Mouse (Mus musculus) brown adipose tissue, adult 24 weeks (tissue): ENCODE measurements around the gene Osbp2. TPM values are rescaled to one million over a fixed set of nuclear protein-coding genes. Genes with fewer than 3 reads are reported as not detected.

Experiments used
- H3K27ac ChIP-seq: fragments of 200-500 bp; replicated peaks from 2 replicates; pipeline ENCODE4 v1.5.1; 2012; ENCODE audit warnings: low read depth, mild to moderate bottlenecking, low read length
- H3K4me1 ChIP-seq: fragments of 200-500 bp; 2 replicates; pipeline ENCODE4 v1.6.1; 2012; ENCODE audit warnings: low read length, mixed read lengths; ENCODE audit not compliant: control insufficient read depth, insufficient read depth, insufficient read length
- H3K4me3 ChIP-seq: fragments of 200-500 bp; 2 replicates; pipeline ENCODE4 v1.5.1; 2012; ENCODE audit warnings: low read depth, mild to moderate bottlenecking, low read length, moderate library complexity; ENCODE audit not compliant: insufficient read depth
- polyA plus RNA-seq: library from polyadenylated mRNA; stranded (reverse); fragments of >200 nt; gene quantifications from 2 replicates; pipeline ENCODE4 v1.2.4, GENCODE M21; 2012; ENCODE audit not compliant: missing spikeins, insufficient read depth, insufficient read length

Osbp2 gene
- polyA plus RNA-seq, 1 experiment = 3.4 TPM

DNA sequence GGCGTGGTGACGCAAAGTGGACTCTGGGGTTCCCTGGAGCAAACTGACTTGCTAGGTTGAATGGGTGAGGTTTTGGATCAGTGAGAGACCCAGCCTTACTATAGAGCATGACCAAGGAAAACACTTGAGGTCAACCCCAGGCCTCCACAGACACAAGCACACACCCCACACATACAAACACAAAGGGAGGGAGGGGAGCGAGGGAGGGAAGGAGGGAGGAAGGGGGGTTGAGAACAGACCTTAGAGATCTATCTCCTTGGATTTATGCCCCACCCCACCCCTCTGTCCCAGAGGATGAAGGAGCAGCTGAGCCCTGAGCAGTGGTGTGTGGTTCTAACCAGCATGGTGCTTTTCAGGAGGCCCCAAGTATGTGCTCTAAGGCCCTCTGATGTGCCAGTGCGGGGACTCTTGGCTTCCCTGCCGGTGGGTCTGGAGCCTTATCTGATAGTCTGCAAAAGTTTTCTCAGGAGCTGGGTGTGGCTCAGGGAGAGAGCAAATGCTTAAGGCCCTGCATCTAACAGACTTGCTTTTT is 12.9 kb downstream of the Osbp2 start:
- no peak overlapping the region for H3K27ac ChIP-seq
- H3K4me1 ChIP-seq = no peaks in the 10 kb centered on the region

DNA sequence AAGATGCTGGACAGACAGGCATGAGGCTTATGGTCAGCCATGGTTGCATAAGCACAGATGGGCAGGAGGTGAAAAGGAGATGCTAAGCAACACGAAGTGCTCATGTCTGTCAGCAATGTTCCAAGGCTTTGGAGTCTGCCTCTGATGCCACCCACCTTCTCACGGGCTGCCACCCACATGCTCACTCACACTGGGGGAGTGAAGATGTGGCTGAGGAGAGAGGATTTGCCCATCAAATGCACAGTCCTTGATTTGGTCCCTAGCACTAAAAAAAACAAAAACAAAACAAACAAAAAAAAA is 13.4 kb downstream of the Osbp2 start:
- Histone ChIP-seq H3K27ac (no peak overlapping the region), H3K4me1 (no peaks in the 10 kb centered on the region), H3K4me3 (no peak overlapping the region)

More for the DNA sequence above, 12.9 kb downstream of the Osbp2 start:
- H3K4me3 ChIP-seq = no peak overlapping the region

DNA sequence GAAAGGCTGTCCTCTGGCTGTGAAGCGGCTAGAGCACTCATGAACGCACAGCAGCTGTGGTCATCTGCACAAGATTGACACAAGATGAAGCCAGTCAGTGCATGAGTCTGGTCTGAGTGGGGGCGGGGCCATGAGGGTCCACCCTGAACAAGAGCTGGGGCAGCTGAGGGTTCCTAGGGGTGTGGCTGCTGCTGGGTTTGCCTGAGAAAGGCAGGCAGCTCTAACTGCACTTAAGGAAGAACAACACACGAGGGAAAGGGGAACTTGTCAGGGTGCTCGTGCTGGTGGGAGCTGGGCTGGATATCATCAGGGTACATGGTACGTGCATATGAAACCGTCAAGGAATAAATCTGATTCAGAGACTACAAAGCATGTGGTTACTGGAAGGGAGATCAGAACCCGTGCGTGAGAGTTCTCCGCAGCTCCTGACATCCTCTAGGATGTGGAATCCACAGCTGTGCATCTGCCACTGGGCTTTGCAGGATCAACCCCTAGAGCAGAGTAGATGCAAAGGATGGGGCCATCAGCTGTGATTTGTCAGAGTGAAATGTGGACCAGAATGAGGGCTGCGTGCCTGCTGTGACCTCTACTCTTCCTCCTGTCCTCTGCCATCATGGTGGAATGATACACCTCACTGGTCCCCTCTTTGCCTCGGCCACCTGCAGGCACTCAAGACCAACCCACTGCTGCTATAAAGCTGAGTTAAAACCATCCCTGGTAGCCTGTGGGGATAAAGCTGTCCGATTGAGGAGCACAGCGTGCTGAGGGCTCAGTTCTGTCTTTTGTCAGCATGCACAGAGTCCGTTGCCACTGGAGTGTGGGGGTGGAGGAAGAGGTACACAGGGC is 14.0 kb downstream of the Osbp2 start:
- Histone ChIP-seq H3K4me1 (no peaks in the 10 kb centered on the region), H3K4me3 (no peak overlapping the region)

DNA sequence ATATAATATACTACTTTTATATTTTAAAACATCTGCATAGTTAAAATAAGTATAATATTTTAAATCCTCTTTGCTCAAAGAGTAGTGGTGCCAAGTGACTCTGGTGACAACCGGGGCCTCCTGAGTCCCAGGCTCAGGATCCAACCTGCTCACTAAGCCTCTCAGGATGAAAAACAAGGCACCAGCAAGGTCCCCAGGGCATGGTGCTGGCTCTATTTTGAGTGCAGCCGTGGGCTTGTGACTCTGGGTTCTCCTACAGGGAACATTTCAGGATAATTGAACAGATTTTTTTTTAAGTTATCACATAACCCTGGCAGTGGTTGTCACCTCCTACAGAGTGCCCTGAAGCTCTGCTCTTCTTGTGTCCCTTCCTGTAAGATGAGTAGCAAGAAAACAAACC is 17.4 kb downstream of the Osbp2 start:
- Histone ChIP-seq H3K4me1 (no peaks in the 10 kb centered on the region), H3K27ac (no peak overlapping the region), H3K4me3 (no peak overlapping the region)

More for the DNA sequence above, 14.0 kb downstream of the Osbp2 start:
- H3K27ac ChIP-seq = no peak overlapping the region

DNA sequence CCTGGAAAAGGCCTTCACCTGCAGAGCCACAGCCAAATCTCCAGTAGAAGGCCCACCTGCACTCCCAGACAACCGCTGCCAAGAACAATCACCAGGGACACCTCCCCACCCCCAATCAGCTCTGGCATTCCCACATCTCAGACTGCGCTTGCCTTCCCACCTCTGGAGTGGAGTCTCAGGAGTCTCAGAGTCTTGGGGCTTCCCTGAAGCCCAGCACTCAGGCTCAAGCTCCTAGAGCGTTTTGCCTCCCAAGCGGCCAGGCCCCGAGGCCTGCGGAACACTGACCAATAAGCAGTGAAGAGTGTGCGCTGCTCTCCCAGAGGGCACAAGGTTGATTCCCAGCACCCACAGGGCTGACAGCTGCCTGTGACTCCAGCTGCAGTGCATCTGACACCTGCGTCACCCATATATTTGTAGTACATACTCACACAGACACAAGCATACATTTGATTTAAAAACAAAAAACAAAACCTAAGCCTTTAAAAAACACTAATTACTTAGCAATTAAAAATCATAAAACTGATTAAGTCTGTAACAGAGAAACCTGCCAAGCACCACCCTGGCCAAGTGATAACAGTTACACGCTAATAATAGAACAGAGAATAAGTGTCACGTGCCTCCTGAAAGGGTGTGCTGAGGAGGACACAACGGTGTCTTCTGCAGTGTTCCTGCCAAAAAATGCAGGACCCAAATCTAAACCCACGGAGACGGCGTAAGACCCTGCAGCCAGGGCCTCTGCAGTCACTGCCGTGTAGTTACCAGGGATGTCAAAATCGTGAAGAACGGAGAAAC is 19.6 kb downstream of the Osbp2 start:
- Histone ChIP-seq H3K4me1 (no peaks in the 10 kb centered on the region), H3K27ac (no peak overlapping the region), H3K4me3 (no peak overlapping the region)

DNA sequence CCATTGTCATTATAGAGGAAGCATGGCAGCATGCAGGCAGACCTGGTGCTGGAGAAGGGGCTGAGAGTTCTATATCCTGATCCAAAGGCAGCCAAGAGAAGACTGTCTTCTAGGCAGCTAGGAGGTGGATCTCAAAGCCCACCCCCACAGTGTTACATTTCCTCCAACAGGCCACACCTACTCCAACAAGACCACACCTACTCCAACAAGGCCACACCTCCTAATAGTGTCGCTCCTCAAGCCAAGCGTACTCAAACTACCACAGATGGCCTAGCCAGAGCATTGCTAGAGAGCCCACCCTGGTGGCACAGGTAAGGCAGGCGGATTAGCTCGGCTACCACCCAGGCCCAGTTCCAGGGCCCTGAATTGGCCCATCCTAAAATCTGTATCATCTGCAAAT is 28.4 kb downstream of the Osbp2 start:
- Histone ChIP-seq H3K4me3 (no peak overlapping the region), H3K4me1 (no peaks in the 10 kb centered on the region), H3K27ac (no peak overlapping the region)

DNA sequence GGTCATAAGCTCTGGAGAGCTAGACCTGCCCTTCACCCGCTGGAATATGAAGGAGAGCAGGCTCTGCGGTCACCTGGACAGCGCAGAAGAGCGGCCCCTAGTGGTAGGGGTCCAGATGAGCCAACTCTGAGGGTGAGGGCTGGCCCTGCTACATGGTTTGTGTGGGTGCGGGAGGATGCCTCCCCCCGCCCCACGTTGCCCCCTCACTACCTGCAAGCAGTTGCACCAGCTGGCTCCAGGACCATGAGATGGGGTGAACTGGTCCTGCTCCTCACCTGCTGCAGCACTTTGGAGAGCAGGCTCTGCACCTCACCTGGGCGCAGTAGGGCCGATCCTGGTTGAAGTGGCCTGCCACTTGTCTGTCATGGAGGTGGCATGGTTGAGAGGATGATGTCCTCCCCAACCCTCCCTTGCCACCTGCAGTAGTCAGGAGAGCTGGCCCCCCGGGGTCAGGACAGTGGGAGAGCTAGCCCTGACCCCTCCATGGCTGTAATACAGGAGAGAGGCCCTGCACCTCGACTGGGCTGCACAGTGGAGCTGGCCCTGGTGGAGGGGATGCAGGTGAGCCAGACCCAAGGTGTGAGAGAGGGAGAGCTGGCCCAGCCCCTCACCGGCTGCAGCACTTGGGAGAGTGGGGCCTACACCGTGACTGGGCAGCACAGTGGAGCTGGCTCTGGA is 29.1 kb downstream of the Osbp2 start:
- H3K27ac ChIP-seq = no peak overlapping the region
- no peak overlapping the region for H3K4me3 ChIP-seq
- H3K4me1 ChIP-seq = no peaks in the 10 kb centered on the region

DNA sequence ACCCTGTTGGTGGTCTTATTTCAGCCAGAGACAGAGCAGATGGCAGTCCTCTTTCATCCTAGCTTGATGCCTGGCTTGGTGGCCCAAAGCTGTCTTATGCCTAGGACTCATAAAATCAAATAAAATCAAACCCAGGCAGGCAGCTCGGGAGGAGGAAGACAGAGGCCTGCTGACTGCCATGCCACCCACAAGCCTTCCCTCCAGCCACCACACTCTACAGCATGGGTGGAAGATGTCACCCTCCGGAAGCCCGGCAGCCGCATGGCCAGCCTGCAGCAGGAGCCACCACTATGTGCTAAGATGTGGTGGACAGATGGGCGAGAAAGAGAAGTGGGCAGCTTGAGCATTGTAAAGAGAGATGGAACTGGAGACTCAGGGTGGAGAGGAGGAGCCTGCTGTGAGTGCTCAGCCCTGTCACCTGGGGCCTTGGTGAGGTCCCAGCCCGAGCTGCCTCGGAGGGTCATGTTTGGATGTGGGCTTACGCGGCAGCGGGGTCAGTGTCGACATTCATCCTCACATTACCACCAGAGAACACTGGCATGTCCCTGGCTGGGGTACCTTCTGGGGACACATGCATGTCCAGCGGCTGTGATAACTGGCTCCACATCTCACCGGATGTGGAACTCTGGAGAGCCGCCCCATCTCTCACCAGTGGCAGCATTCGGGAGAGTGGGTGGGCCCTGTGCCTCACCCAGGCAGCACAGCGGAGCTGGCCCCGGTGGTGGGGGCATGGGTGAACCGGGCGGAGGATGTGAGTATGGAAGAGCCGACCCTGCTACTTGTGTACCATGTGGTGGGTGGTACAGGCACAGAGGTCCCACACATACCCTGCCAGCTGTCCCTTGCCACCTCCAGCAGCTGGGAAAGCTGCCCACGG is 29.9 kb downstream of the Osbp2 start:
- no peak overlapping the region for H3K27ac ChIP-seq
- H3K4me1 ChIP-seq = no peaks in the 10 kb centered on the region
- no peak overlapping the region for H3K4me3 ChIP-seq

DNA sequence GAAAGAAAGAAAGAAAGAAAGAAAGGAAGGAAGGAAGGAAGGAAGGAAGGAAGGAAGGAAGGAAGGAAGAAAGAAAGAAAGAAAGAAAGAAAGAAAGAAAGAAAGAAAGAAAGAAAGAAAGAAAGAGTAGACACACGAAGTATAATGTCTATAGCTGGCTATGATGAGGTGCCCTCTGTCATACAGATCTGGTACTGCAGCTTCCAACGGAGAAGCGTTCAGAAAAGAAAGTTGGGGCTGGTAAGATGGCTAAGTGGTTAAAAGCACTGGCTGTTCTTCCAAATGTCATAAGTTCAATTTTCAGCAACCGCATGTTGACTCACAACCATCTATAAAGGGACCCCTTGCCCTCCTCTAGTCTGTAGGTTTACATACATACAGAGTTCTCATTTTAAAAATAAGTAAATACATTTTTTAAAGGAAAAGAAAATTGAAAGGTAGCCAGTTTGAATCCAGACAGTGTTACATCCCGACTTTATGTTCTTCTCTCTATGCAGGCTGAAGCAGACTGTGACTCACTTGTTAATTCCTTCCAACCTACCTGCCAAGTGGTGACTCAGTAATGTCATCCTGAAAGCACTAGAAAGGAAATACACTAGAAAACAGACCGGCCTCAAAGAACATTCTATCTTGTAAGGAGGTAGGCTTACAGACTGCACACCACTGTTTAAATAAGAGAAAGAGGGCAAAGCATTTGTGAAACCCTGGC is 31.4 kb downstream of the Osbp2 start:
- Histone ChIP-seq H3K4me1 (no peaks in the 10 kb centered on the region), H3K27ac (no peak overlapping the region), H3K4me3 (no peak overlapping the region)

DNA sequence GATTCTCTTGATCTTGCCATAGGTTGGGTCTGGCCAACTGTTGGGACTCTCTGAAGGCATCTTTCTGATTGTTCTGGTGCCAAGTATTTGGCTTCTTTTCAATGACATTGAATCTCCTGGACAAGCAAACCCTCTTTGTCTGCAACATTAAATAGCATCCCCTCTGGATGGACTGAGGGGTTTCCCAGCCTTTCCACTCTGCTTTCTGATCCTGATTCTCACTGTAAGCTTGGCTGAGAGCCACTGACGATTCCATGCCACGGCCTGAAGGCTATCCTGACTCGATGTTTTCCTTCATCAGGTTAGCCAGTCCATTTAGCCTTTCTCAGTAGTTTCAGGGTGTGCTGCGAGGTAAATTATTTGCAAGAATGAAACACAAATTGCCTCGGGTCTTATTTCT is 34.0 kb downstream of the Osbp2 start:
- H3K4me3 ChIP-seq = no peak overlapping the region
- no peak overlapping the region for H3K27ac ChIP-seq
- H3K4me1 ChIP-seq = no peaks in the 10 kb centered on the region

DNA sequence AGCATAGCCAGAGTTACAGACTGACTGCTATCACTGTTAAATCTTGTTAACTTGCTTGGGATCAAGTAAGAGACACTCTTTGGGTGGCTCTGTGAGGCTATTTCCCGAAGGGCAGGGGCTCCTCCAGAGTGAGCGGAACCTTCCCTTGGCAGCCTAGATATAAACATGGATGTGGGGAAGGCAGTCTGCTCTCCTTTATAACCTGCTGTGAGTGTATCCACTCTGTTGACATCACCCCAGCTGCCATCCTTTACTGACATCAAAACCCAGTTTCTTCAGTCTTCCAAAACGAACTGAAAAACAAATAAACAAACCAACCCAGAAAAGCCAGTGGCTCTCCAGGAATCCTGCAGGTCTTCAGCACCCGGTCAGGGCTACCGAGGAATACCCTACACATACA is 39.6 kb downstream of the Osbp2 start:
- Histone ChIP-seq H3K4me3 (no peak overlapping the region), H3K27ac (no peak overlapping the region), H3K4me1 (no peaks in the 10 kb centered on the region)

DNA sequence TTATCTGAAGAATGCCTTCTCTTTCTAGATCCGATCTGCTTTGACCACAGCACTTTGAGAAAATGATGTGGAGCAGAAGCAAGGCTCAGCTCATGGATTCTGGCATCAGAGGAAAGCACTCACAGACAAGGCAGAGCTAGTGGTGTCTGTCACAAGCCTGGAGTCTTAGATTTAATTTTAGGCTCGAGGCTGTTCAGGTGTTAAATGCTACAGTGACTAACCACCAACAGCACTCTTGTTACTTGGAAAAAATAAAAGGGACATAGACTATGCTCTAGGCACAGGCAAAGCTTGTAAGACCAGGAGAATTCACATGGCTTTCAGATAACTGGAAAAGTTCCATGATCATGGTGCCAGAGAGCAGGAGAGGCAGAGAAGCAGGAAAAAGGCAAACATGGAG is 40.3 kb downstream of the Osbp2 start:
- Histone ChIP-seq H3K4me3 (no peak overlapping the region), H3K27ac (no peak overlapping the region), H3K4me1 (no peaks in the 10 kb centered on the region)

DNA sequence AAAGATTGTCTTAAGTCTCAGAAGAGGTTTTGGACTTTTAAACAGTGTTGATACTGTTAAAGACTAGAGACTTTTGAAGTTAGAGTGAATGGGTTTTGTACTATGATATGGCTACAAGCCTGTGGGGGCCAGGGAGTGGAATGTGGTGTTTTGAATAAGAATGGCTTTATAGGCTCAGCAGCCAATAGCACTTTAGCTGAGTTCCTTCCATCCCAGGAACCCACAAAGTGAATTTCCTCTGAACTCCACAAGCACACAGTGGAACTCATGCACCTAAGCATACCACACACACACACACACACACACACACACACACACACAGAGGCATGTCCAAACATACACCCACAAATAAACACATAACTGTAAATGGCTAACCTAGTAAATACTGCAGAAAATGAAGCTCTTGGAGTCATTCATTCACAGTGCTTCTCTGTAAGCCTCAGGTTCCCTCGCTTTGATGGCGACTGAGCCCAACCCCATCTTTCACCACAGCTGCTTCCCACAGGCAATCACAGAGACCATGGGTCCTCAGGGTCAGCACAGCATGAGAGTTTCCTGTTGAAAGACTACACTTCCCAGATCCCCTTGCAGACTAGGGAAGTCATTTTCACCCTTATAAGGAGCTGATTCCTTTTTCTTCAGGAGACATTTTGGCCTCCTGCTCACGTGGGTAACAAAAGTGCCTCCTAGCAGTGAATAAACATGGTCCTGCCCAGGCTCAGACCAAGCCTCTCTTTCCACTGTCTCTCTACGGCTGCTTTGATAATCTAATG is 45.5 kb downstream of the Osbp2 start:
- no peak overlapping the region for H3K27ac ChIP-seq
- H3K4me1 ChIP-seq = no peaks in the 10 kb centered on the region
- no peak overlapping the region for H3K4me3 ChIP-seq
